Mouse (Mus musculus) midbrain, embryonic 16.5 days (tissue): ENCODE data around the gene 4930544D05Rik. TPM values are rescaled to one million over a fixed set of nuclear protein-coding genes. Genes with fewer than 3 reads are reported as not detected.
A peak's percentile ranks its signal among the peaks of the same experiment; 100 is the strongest.

Experiments
- ATAC-seq: fragments of 200-750 bp; cut with Nextera tagmentation; 2 replicates; pipeline ENCODE4 v1.8.0; 2017; ENCODE audit warnings: moderate TSS enrichment
- H3K27ac ChIP-seq: fragments of 300-500 bp; sonication (generic); 2 replicates; pipeline ENCODE4 v1.5.1; 2014; ENCODE audit warnings: mild to moderate bottlenecking, low read length, mixed read lengths
- H3K27me3 ChIP-seq: fragments of 300-500 bp; sonication (generic); 2 replicates; pipeline ENCODE4 v1.6.1; 2014; ENCODE audit warnings: low read depth, low read length, mixed read lengths; ENCODE audit not compliant: control insufficient read depth, insufficient read depth
- H3K36me3 ChIP-seq: fragments of 300-500 bp; sonication (generic); 2 replicates; pipeline ENCODE4 v1.6.1; 2014; ENCODE audit warnings: mild to moderate bottlenecking, low read length, moderate library complexity, mixed read lengths; ENCODE audit not compliant: control insufficient read depth, insufficient read depth
- H3K4me1 ChIP-seq: fragments of 300-500 bp; sonication (generic); 2 replicates; pipeline ENCODE4 v1.6.1; 2014; ENCODE audit warnings: mild to moderate bottlenecking, low read length, mixed read lengths; ENCODE audit not compliant: control insufficient read depth, insufficient read depth
- H3K4me2 ChIP-seq: fragments of 300-500 bp; sonication (generic); 2 replicates; pipeline ENCODE4 v1.6.1; 2014; ENCODE audit warnings: mild to moderate bottlenecking, low read length, mixed read lengths
- H3K4me3 ChIP-seq: fragments of 300-500 bp; sonication (generic); 2 replicates; pipeline ENCODE4 v1.5.1; 2014; ENCODE audit warnings: low read depth, mild to moderate bottlenecking, low read length, moderate library complexity, mixed read lengths
- H3K9ac ChIP-seq: fragments of 300-500 bp; sonication (generic); 2 replicates; pipeline ENCODE4 v1.6.1; 2014; ENCODE audit warnings: low read depth, low read length, mixed read lengths
- H3K9me3 ChIP-seq: fragments of 300-500 bp; sonication (generic); replicated peaks from 2 replicates; pipeline ENCODE4 v1.6.1; 2014; ENCODE audit warnings: mild to moderate bottlenecking, low read length, mixed read lengths; ENCODE audit not compliant: control insufficient read depth, poor library complexity, severe bottlenecking
- WGBS: fragments of 180-500 bp; shearing (Covaris S2); extraction: QIAGEN DNeasy Blood & Tissue Kit; methylation state at CpG from one replicate; pipeline ENCODE4 v1.1.7; 2014; 5-methylcytosine and 5-hydroxymethylcytosine counted together
- polyA plus RNA-seq: library from polyadenylated mRNA; unstranded; fragments of >200 nt; fragmentation: Nextera tagmentation; extraction: Ambion mirVana; gene quantifications from 2 replicates; pipeline ENCODE4 v1.2.1, GENCODE M21; 2015

Gene 4930544D05Rik
- polyA plus RNA-seq, 1 experiment from 2014 or later = not detected

DNA sequence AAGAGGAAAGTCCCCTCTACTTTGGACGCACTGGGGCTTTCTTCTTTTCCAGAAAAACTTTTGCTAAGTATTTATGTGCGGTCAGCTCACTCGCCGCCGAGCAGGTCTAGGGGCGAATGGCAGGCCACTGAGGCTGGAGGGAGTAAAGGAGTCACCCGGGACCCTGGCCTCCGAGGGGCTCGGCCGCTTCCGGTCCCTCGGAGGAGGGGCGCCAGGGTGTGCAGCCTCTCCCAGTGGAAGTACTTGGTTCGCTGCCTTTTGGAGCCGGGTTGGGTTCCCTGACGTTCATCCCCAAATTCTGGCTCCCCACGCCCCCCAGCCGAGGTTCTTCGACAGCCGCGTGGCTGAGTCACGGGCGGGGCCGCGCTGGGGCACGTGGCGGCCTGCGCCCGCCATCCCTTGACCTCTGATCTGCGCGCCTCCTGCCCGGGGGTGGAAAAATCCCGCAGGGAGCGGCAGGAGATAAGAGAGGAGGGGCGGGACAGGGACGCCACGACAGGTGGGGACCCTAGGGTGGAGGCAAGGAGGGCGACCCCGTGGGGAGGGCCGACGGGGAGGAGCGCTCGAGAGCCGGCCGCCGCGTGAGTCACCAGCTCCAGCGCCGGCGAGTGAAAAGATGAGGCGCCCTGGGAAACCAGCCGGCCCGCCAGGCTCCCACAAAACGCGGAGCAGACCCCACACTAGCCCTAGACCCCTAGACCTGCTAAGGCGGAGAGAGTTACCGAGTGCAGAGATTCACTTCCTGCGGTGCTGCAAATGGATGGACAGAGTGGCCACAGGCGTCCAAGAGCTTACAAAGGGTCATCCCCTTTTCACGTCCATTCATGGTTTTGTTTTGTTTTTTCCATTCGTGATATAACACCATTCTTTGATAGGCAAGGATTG, 40.2 kb downstream of the 4930544D05Rik start:
- Histone ChIP-seq H3K4me3 (peak overlapping the region; percentile 95), H3K27ac (peak overlapping the region; percentile 95), H3K36me3 (peaks cover 5% of the 10 kb centered on the region), H3K9me3 (no peaks in the 10 kb centered on the region), H3K9ac (peak overlapping the region; percentile 59), H3K4me1 (peaks cover 29% of the 10 kb centered on the region), H3K27me3 (no peaks in the 10 kb centered on the region), H3K4me2 (peak overlapping the region; percentile 83)
- ATAC-seq = no peak
- under 1% methylated on average over 61 of the region's 61 CpGs for WGBS

- Histone ChIP-seq H3K36me3 (peaks cover under 1% of the 10 kb centered on the region; the same call in 1 of the 2 replicates), H3K4me1 (peaks cover 29% of the 10 kb centered on the region), H3K4me3 (peak overlapping the region; percentile 95; the same call in 1 of the 2 replicates), H3K9me3 (no peaks in the 10 kb centered on the region), H3K9ac (0 out of 2 replicates have a peak overlapping the region, but pooled peaks have one; percentile 21), H3K4me2 (peak overlapping the region; percentile 83), H3K27me3 (no peaks in the 10 kb centered on the region), H3K27ac (no peak overlapping the region)
- WGBS = 8% methylated on average over 16 of the region's 16 CpGs
- ATAC-seq = no peak
Observed at GRCm38 (mm10) chr11:70656456-70656927, 40.8 kb downstream of the 4930544D05Rik start.

DNA sequence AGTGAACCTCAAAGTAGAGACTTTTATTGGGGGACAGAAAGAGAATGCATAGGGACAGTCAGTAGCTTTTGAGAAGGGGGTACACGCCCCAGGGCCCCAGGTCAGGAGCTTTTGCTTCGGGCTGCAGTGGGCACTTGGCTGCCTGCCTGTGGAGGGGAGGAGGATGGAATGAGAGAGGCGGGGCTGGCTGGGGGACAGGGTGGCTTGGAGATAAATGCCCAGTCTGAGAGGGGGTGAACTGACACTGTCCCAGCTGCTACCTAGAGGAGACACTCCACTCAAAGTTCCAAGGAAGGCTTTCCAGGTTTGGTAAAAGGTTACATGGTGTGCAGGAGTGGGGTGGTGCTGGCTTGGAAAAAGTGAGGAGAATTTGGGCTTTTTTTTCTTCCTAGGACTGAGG, 41.3 kb downstream of the 4930544D05Rik start, which contains the start of gene Eno3:
Eno3 (plus strand) TSS at position 239 of the 400 bp plus-strand sequence.
- Histone ChIP-seq H3K27ac (no peak within 1 kb of the TSS), H3K4me1 (peaks cover 27% of the 10 kb centered on the region), H3K9me3 (no peaks in the 10 kb centered on the region), H3K4me3 (peak within 1 kb of the TSS; percentile 95), H3K4me2 (peak within 1 kb of the TSS; percentile 83), H3K27me3 (no peaks in the 10 kb centered on the region), H3K9ac (peak within 1 kb of the TSS; percentile 59), H3K36me3 (no peaks in the 10 kb centered on the region)
- no peak for ATAC-seq
- 15% methylated on average over 3 of the region's 3 CpGs for WGBS

GRCm38 (mm10) chr11:70657573-70657972, 41.9 kb downstream of the 4930544D05Rik start:
- WGBS = 52% methylated on average over 6 of the region's 6 CpGs

DNA sequence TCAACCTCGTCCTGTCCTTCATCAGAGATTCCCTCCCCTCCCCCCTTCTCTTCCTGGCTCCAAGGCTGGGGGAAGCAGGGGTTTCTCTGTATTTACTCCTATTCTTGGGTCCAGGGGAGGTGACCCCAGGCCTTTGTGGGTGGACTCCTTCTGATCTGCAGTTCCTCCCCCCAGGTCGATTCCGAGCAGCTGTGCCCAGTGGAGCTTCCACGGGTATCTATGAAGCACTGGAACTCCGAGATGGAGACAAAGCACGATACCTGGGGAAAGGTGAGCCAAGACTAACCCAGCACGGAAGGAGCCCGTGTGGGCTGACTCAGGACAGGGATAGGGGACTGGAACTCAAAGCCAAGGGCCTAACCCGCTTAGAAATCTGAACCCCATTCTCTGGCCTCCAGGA, 42.3 kb downstream of the 4930544D05Rik start:
- no peak overlapping the region for H3K9ac ChIP-seq
- 65% methylated on average over 9 of the region's 9 CpGs for WGBS
- ATAC-seq = no peak

More at GRCm38 (mm10) chr11:70657573-70657972, 41.9 kb downstream of the 4930544D05Rik start:
- peaks cover 21% of the 10 kb centered on the region for H3K4me1 ChIP-seq
- H3K4me2 ChIP-seq = no peak overlapping the region
- no peak overlapping the region for H3K9ac ChIP-seq
- H3K4me3 ChIP-seq = no peak overlapping the region
- H3K27ac ChIP-seq = no peak overlapping the region
- no peak for ATAC-seq
- H3K36me3 ChIP-seq = no peaks in the 10 kb centered on the region; the same call in 1 of the 2 replicates
- no peaks in the 10 kb centered on the region for H3K27me3 ChIP-seq
- no peaks in the 10 kb centered on the region for H3K9me3 ChIP-seq

DNA sequence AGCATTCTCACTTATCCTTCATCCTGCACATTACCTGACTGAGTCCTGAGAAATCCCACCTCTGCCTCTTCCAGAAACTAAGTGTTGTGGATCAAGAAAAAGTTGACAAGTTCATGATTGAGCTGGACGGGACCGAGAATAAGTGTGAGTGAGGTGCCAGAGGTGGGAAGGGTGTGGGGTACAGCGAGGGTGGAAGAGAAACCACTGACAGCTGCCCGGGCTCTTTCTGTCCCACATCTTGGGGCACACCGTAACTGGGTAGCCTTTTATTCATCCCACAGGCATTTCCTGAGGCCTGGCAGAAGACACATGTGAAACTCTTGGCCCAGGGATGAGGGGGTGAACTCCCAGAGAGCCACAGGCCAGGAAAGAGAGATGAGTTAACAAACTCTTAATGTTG, 42.9 kb downstream of the 4930544D05Rik start:
- ATAC-seq = no peak

More for the DNA sequence above, 42.3 kb downstream of the 4930544D05Rik start:
- no peak overlapping the region for H3K4me2 ChIP-seq
- peaks cover 17% of the 10 kb centered on the region for H3K4me1 ChIP-seq
- peaks cover 2% of the 10 kb centered on the region; the same call in 1 of the 2 replicates for H3K36me3 ChIP-seq
- no peaks in the 10 kb centered on the region for H3K27me3 ChIP-seq
- H3K27ac ChIP-seq = no peak overlapping the region
- no peak overlapping the region for H3K4me3 ChIP-seq
- no peaks in the 10 kb centered on the region for H3K9me3 ChIP-seq

GRCm38 (mm10) chr11:70658942-70659341, 43.3 kb downstream of the 4930544D05Rik start:
- no peak overlapping the region for H3K27ac ChIP-seq
- no peaks in the 10 kb centered on the region for H3K9me3 ChIP-seq
- no peak overlapping the region for H3K4me2 ChIP-seq
- no peaks in the 10 kb centered on the region for H3K27me3 ChIP-seq
- H3K9ac ChIP-seq = no peak overlapping the region
- 81% methylated on average over 8 of the region's 8 CpGs for WGBS
- ATAC-seq = no peak
- peaks cover 5% of the 10 kb centered on the region for H3K36me3 ChIP-seq
- peaks cover 14% of the 10 kb centered on the region; the same call in 1 of the 2 replicates for H3K4me1 ChIP-seq
- H3K4me3 ChIP-seq = no peak overlapping the region

More for the DNA sequence above, 42.9 kb downstream of the 4930544D05Rik start:
- Histone ChIP-seq H3K27ac (no peak overlapping the region), H3K4me1 (peaks cover 14% of the 10 kb centered on the region; the same call in 1 of the 2 replicates), H3K9me3 (no peaks in the 10 kb centered on the region), H3K4me3 (no peak overlapping the region), H3K36me3 (peaks cover 3% of the 10 kb centered on the region; the same call in 1 of the 2 replicates), H3K27me3 (no peaks in the 10 kb centered on the region), H3K4me2 (no peak overlapping the region), H3K9ac (no peak overlapping the region)
- WGBS = 91% methylated on average over 5 of the region's 5 CpGs

DNA sequence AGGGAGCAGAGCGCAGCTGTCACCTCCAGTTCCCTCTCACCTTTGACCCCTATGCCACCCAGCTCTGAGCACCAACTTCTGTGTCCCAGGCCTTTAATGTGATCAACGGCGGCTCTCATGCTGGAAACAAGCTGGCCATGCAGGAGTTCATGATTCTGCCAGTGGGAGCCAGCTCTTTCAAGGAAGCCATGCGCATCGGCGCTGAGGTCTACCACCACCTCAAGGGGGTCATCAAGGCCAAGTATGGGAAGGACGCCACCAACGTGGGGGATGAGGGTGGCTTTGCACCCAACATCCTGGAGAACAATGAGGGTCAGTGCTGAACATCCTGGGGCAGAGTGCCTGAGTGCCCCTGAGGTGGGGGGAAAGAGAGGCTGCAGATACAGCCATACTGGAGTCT, 44.9 kb downstream of the 4930544D05Rik start:
- Histone ChIP-seq H3K4me1 (peaks cover 10% of the 10 kb centered on the region; the same call in 1 of the 2 replicates), H3K9me3 (no peaks in the 10 kb centered on the region), H3K36me3 (peaks cover 11% of the 10 kb centered on the region), H3K27ac (no peak overlapping the region), H3K4me2 (no peak overlapping the region), H3K4me3 (no peak overlapping the region), H3K27me3 (no peaks in the 10 kb centered on the region), H3K9ac (no peak overlapping the region)
- WGBS = 93% methylated on average over 8 of the region's 8 CpGs
- ATAC-seq = no peak

GRCm38 (mm10) chr11:70663101-70663500, 47.5 kb downstream of the 4930544D05Rik start:
- no peak for ATAC-seq
- H3K4me3 ChIP-seq = no peak overlapping the region
- 86% methylated on average over 8 of the region's 8 CpGs for WGBS
- no peak overlapping the region for H3K27ac ChIP-seq
- H3K9ac ChIP-seq = no peak overlapping the region
- no peaks in the 10 kb centered on the region for H3K9me3 ChIP-seq
- H3K27me3 ChIP-seq = no peaks in the 10 kb centered on the region
- H3K4me2 ChIP-seq = no peak overlapping the region
- peaks cover 11% of the 10 kb centered on the region for H3K36me3 ChIP-seq
- H3K4me1 ChIP-seq = peaks cover 10% of the 10 kb centered on the region
